Mouse (Mus musculus): ENCODE measurements around the gene Foxj3. TPM values are rescaled to one million over a fixed set of nuclear protein-coding genes. Genes with fewer than 3 reads are reported as not detected.

Gene Foxj3
- polyA plus RNA-seq, 1 experiment from 2014 or later = 23.3 TPM

GRCm38 (mm10) chr4:119636731-119637130, 99.9 kb downstream of the Foxj3 start:
- Histone ChIP-seq H3K27ac (no peak overlapping the region), H3K79me2 (ENCODE audit: inconsistent target) (no peaks in the 10 kb centered on the region), H3K36me3 (ENCODE audit: inconsistent target) (no peaks in the 10 kb centered on the region), H3K4me3 (ENCODE audit: inconsistent target) (no peak overlapping the region)
- WGBS (ENCODE audit: missing documents) = 84% methylated on average over 7 of the region's 7 CpGs

- Histone ChIP-seq H3K36me3 (ENCODE audit: inconsistent target) (no peaks in the 10 kb centered on the region), H3K27ac (no peak within 1 kb of the TSS), H3K79me2 (ENCODE audit: inconsistent target) (no peaks in the 10 kb centered on the region), H3K4me3 (ENCODE audit: inconsistent target) (no peak within 1 kb of the TSS)
- WGBS (ENCODE audit: missing documents) = 70% methylated on average over 4 of the region's 4 CpGs
Measured at GRCm38 (mm10) chr4:119637176-119637845, 100.5 kb downstream of the Foxj3 start, which contains the start of gene Guca2a. Gene Guca2a (plus strand): TSS chr4:119637704.

GRCm38 (mm10) chr4:119637946-119638345, 101.1 kb downstream of the Foxj3 start:
- Histone ChIP-seq H3K27ac (no peak overlapping the region), H3K4me3 (ENCODE audit: inconsistent target) (no peak overlapping the region), H3K36me3 (ENCODE audit: inconsistent target) (no peaks in the 10 kb centered on the region), H3K79me2 (ENCODE audit: inconsistent target) (no peaks in the 10 kb centered on the region)
- WGBS (ENCODE audit: missing documents) = 95% methylated on average over 6 of the region's 6 CpGs

- 86% methylated on average over 11 of the region's 11 CpGs for WGBS (ENCODE audit: missing documents)
- Histone ChIP-seq H3K27ac (no peak overlapping the region), H3K36me3 (ENCODE audit: inconsistent target) (no peaks in the 10 kb centered on the region), H3K79me2 (ENCODE audit: inconsistent target) (no peaks in the 10 kb centered on the region), H3K4me3 (ENCODE audit: inconsistent target) (no peak overlapping the region)
Measured at GRCm38 (mm10) chr4:119638656-119639055, 101.9 kb downstream of the Foxj3 start.

GRCm38 (mm10) chr4:119642666-119643065, 105.9 kb downstream of the Foxj3 start:
- Histone ChIP-seq H3K79me2 (ENCODE audit: inconsistent target) (no peaks in the 10 kb centered on the region), H3K4me3 (ENCODE audit: inconsistent target) (no peak overlapping the region), H3K36me3 (ENCODE audit: inconsistent target) (no peaks in the 10 kb centered on the region), H3K27ac (no peak overlapping the region)
- WGBS (ENCODE audit: missing documents) = 87% methylated on average over 4 of the region's 4 CpGs

GRCm38 (mm10) chr4:119657011-119657410, 120.2 kb downstream of the Foxj3 start:
- H3K27ac ChIP-seq = no peak overlapping the region
- 88% methylated on average over 1 of the region's 1 CpGs for WGBS (ENCODE audit: missing documents)

GRCm38 (mm10) chr4:119658246-119658645, 121.4 kb downstream of the Foxj3 start:
- H3K79me2 ChIP-seq (ENCODE audit: inconsistent target) = no peaks in the 10 kb centered on the region
- no peak overlapping the region for H3K27ac ChIP-seq
- no peak overlapping the region for H3K4me3 ChIP-seq (ENCODE audit: inconsistent target)
- WGBS (ENCODE audit: missing documents) = 55% methylated on average over 2 of the region's 2 CpGs
- H3K36me3 ChIP-seq (ENCODE audit: inconsistent target) = no peaks in the 10 kb centered on the region

More at GRCm38 (mm10) chr4:119657011-119657410, 120.2 kb downstream of the Foxj3 start:
- Histone ChIP-seq H3K79me2 (ENCODE audit: inconsistent target) (no peaks in the 10 kb centered on the region), H3K4me3 (ENCODE audit: inconsistent target) (no peak overlapping the region), H3K36me3 (ENCODE audit: inconsistent target) (no peaks in the 10 kb centered on the region)

GRCm38 (mm10) chr4:119658731-119659130, 121.9 kb downstream of the Foxj3 start, which contains the start of gene Guca2b:
Gene Guca2b (minus strand): TSS chr4:119658954.
- Histone ChIP-seq H3K27ac (no peak within 1 kb of the TSS), H3K36me3 (ENCODE audit: inconsistent target) (no peaks in the 10 kb centered on the region), H3K79me2 (ENCODE audit: inconsistent target) (no peaks in the 10 kb centered on the region), H3K4me3 (ENCODE audit: inconsistent target) (no peak within 1 kb of the TSS)
- WGBS (ENCODE audit: missing documents) = 87% methylated on average over 3 of the region's 4 CpGs

GRCm38 (mm10) chr4:119660007-119660406, 123.2 kb downstream of the Foxj3 start:
- 95% methylated on average over 8 of the region's 8 CpGs for WGBS (ENCODE audit: missing documents)
- Histone ChIP-seq H3K79me2 (ENCODE audit: inconsistent target) (no peaks in the 10 kb centered on the region), H3K4me3 (ENCODE audit: inconsistent target) (no peak overlapping the region), H3K36me3 (ENCODE audit: inconsistent target) (no peaks in the 10 kb centered on the region), H3K27ac (no peak overlapping the region)

GRCm38 (mm10) chr4:119662151-119662550, 125.3 kb downstream of the Foxj3 start:
- H3K4me3 ChIP-seq (ENCODE audit: inconsistent target) = no peak overlapping the region
- peak overlapping the region; percentile 33; the same call in 1 of the 2 replicates for H3K27ac ChIP-seq
- no peaks in the 10 kb centered on the region for H3K79me2 ChIP-seq (ENCODE audit: inconsistent target)
- H3K36me3 ChIP-seq (ENCODE audit: inconsistent target) = no peaks in the 10 kb centered on the region
- WGBS (ENCODE audit: missing documents) = 94% methylated on average over 4 of the region's 4 CpGs

- H3K4me3 ChIP-seq (ENCODE audit: inconsistent target) = no peak overlapping the region
- peak overlapping the region; percentile 33 for H3K27ac ChIP-seq
- 52% methylated on average over 7 of the region's 7 CpGs for WGBS (ENCODE audit: missing documents)
- no peaks in the 10 kb centered on the region for H3K36me3 ChIP-seq (ENCODE audit: inconsistent target)
- H3K79me2 ChIP-seq (ENCODE audit: inconsistent target) = no peaks in the 10 kb centered on the region
Measured at GRCm38 (mm10) chr4:119662976-119663375, 126.2 kb downstream of the Foxj3 start.

- no peak overlapping the region for H3K4me3 ChIP-seq (ENCODE audit: inconsistent target)
- no peaks in the 10 kb centered on the region for H3K36me3 ChIP-seq (ENCODE audit: inconsistent target)
- peak overlapping the region; percentile 33 for H3K27ac ChIP-seq
- H3K79me2 ChIP-seq (ENCODE audit: inconsistent target) = no peaks in the 10 kb centered on the region
- 80% methylated on average over 14 of the region's 14 CpGs for WGBS (ENCODE audit: missing documents)
Measured at GRCm38 (mm10) chr4:119663409-119664095, 126.7 kb downstream of the Foxj3 start.

GRCm38 (mm10) chr4:119665166-119665565, 128.4 kb downstream of the Foxj3 start:
- no peak overlapping the region for H3K27ac ChIP-seq
- no peaks in the 10 kb centered on the region for H3K36me3 ChIP-seq (ENCODE audit: inconsistent target)
- no peaks in the 10 kb centered on the region for H3K79me2 ChIP-seq (ENCODE audit: inconsistent target)
- WGBS (ENCODE audit: missing documents) = 86% methylated on average over 2 of the region's 2 CpGs
- H3K4me3 ChIP-seq (ENCODE audit: inconsistent target) = no peak overlapping the region

GRCm38 (mm10) chr4:119666116-119666515, 129.3 kb downstream of the Foxj3 start:
- Histone ChIP-seq H3K4me3 (ENCODE audit: inconsistent target) (no peak overlapping the region), H3K36me3 (ENCODE audit: inconsistent target) (no peaks in the 10 kb centered on the region)
- 88% methylated on average over 7 of the region's 8 CpGs for WGBS (ENCODE audit: missing documents)

GRCm38 (mm10) chr4:119667454-119667853, 130.7 kb downstream of the Foxj3 start:
- H3K27ac ChIP-seq = no peak overlapping the region
- 34% methylated on average over 5 of the region's 5 CpGs for WGBS (ENCODE audit: missing documents)
- no peaks in the 10 kb centered on the region for H3K36me3 ChIP-seq (ENCODE audit: inconsistent target)
- H3K4me3 ChIP-seq (ENCODE audit: inconsistent target) = no peak overlapping the region
- H3K79me2 ChIP-seq (ENCODE audit: inconsistent target) = no peaks in the 10 kb centered on the region

More at GRCm38 (mm10) chr4:119666116-119666515, 129.3 kb downstream of the Foxj3 start:
- no peaks in the 10 kb centered on the region for H3K79me2 ChIP-seq (ENCODE audit: inconsistent target)
- H3K27ac ChIP-seq = no peak overlapping the region
